Mouse (Mus musculus) stomach, embryonic 14.5 days (tissue): ENCODE results near the gene Ttl. TPM values are rescaled to one million over a fixed set of nuclear protein-coding genes. Genes with fewer than 3 reads are reported as not detected.

Source experiments
- ATAC-seq: fragments of 200-750 bp; cut with Nextera tagmentation; 2 replicates; pipeline ENCODE4 v1.8.0; 2017; ENCODE audit warnings: low read depth, moderate TSS enrichment; ENCODE audit not compliant: insufficient number of reproducible peaks, insufficient read depth, low FRiP score
- H3K27ac ChIP-seq: fragments of 300-500 bp; sonication (generic); 2 replicates; pipeline ENCODE4 v1.5.1; 2014; ENCODE audit warnings: mild to moderate bottlenecking, low read length, moderate library complexity, mixed read lengths
- H3K27me3 ChIP-seq: fragments of 300-500 bp; sonication (generic); 2 replicates; pipeline ENCODE4 v1.6.1; 2014; ENCODE audit warnings: low read length, control low read depth, mixed read lengths; ENCODE audit not compliant: control insufficient read depth, insufficient read depth
- H3K36me3 ChIP-seq: fragments of 300-500 bp; sonication (generic); 2 replicates; pipeline ENCODE4 v1.6.1; 2014; ENCODE audit warnings: mild to moderate bottlenecking, control low read depth, low read length, moderate library complexity, mixed read lengths; ENCODE audit not compliant: control insufficient read depth, insufficient read depth
- H3K4me1 ChIP-seq: fragments of 300-500 bp; sonication (generic); 2 replicates; pipeline ENCODE4 v1.6.1; 2014; ENCODE audit warnings: low read length, control low read depth, mixed read lengths; ENCODE audit not compliant: control insufficient read depth, insufficient read depth
- H3K4me2 ChIP-seq: fragments of 300-500 bp; sonication (generic); replicated peaks from 2 replicates; pipeline ENCODE4 v1.6.1; 2014; ENCODE audit warnings: low read depth, low read length, control low read depth
- H3K4me3 ChIP-seq: fragments of 300-500 bp; sonication (generic); 2 replicates; pipeline ENCODE4 v1.5.1; 2014; ENCODE audit warnings: low read depth, low read length, control low read depth
- H3K9ac ChIP-seq: fragments of 300-500 bp; sonication (generic); replicated peaks from 2 replicates; pipeline ENCODE4 v1.6.1; 2014; ENCODE audit warnings: low read depth, mild to moderate bottlenecking, control low read depth, low read length, moderate library complexity, mixed read lengths
- H3K9me3 ChIP-seq: fragments of 300-500 bp; sonication (generic); 2 replicates; pipeline ENCODE4 v1.6.1; 2016; ENCODE audit warnings: low read depth, low read length, control low read depth; ENCODE audit not compliant: control insufficient read depth
- WGBS: fragments of 180-500 bp; shearing (Covaris S2); extraction: QIAGEN DNeasy Blood & Tissue Kit; methylation state at CpG from one replicate; pipeline ENCODE4 v1.1.7; 2014; 5-methylcytosine and 5-hydroxymethylcytosine counted together
- polyA plus RNA-seq: library from polyadenylated mRNA; unstranded; fragments of >200 nt; fragmentation: Nextera tagmentation; extraction: Ambion mirVana; gene quantifications from 2 replicates; pipeline ENCODE4 v1.2.1, GENCODE M21; 2014

Ttl gene
- polyA plus RNA-seq, 1 experiment from 2014 or later, result 24.8 TPM

- peak overlapping the region; percentile 63; the same call in 1 of the 2 replicates for H3K27ac ChIP-seq
- H3K27me3 ChIP-seq, result no peaks in the 10 kb centered on the region
- H3K4me2 ChIP-seq, result no peak overlapping the region
- no peaks in the 10 kb centered on the region for H3K36me3 ChIP-seq
- no peak overlapping the region for H3K9ac ChIP-seq
- no peak overlapping the region for H3K4me3 ChIP-seq
- 75% methylated on average over 4 of the region's 4 CpGs for WGBS
- no peak for ATAC-seq
- H3K4me1 ChIP-seq, result no peaks in the 10 kb centered on the region
- H3K9me3 ChIP-seq, result no peaks in the 10 kb centered on the region
These were observed 18.9 kb upstream of the Ttl start for GRCm38 (mm10) chr2:129046846-129047196.

GRCm38 (mm10) chr2:129047811-129048210 lies 17.9 kb upstream of the Ttl start, which contains the start of gene Vinac1:
TSS of gene Vinac1 (minus strand) at chr2:129048172.
- Histone ChIP-seq H3K4me2 (no peak within 1 kb of the TSS), H3K36me3 (no peaks in the 10 kb centered on the region), H3K9ac (no peak within 1 kb of the TSS), H3K27me3 (no peaks in the 10 kb centered on the region), H3K4me3 (no peak within 1 kb of the TSS), H3K27ac (peak within 1 kb of the TSS; percentile 63; the same call in 1 of the 2 replicates), H3K9me3 (no peaks in the 10 kb centered on the region), H3K4me1 (no peaks in the 10 kb centered on the region)
- WGBS, result 82% methylated on average over 8 of the region's 8 CpGs
- ATAC-seq, result no peak

DNA sequence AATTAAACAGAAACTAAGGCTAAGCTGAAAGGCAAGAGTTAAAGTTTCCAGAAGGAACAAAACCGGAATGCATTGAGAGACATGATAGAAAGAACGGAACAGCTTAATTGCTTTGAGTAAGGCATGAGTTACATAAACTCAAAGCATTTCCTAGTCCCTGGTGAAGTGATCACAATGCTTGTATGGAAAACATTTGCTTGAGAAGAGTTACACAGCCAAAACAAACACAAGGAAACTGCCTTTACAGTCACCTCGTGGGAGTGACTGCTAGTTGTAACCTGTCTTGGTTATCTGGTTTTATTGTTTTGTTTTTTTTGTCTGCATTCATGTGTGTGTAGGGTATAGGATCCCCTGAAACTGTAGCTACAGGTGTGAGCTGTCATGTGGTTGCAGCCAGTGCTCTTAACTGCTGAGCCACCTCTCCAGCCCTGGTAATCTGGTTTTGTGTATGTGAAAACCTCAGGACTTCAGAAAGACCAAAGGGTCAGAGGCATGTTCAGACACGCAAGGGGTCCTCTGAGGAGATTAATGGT lies 13.2 kb upstream of the Ttl start:
- no peaks in the 10 kb centered on the region for H3K27me3 ChIP-seq
- no peak overlapping the region for H3K9ac ChIP-seq
- H3K4me1 ChIP-seq, result no peaks in the 10 kb centered on the region
- no peaks in the 10 kb centered on the region for H3K36me3 ChIP-seq
- 52% methylated on average over 4 of the region's 4 CpGs for WGBS
- H3K4me3 ChIP-seq, result no peak overlapping the region
- ATAC-seq, result no peak
- H3K27ac ChIP-seq, result no peak overlapping the region
- H3K9me3 ChIP-seq, result peaks cover 6% of the 10 kb centered on the region; the same call in 1 of the 2 replicates
- no peak overlapping the region for H3K4me2 ChIP-seq

GRCm38 (mm10) chr2:129055741-129056140 lies 10.0 kb upstream of the Ttl start:
- Histone ChIP-seq H3K9ac (no peak overlapping the region), H3K4me1 (no peaks in the 10 kb centered on the region), H3K4me2 (no peak overlapping the region), H3K36me3 (no peaks in the 10 kb centered on the region), H3K27ac (no peak overlapping the region), H3K27me3 (no peaks in the 10 kb centered on the region), H3K4me3 (no peak overlapping the region), H3K9me3 (peaks cover 15% of the 10 kb centered on the region; the same call in 1 of the 2 replicates)
- 78% methylated on average over 6 of the region's 6 CpGs for WGBS
- no peak for ATAC-seq

- Histone ChIP-seq H3K27me3 (no peaks in the 10 kb centered on the region), H3K36me3 (no peaks in the 10 kb centered on the region), H3K4me2 (no peak overlapping the region), H3K9me3 (peaks cover 15% of the 10 kb centered on the region; the same call in 1 of the 2 replicates), H3K9ac (no peak overlapping the region), H3K4me3 (no peak overlapping the region), H3K27ac (no peak overlapping the region), H3K4me1 (no peaks in the 10 kb centered on the region)
- no peak for ATAC-seq
- 52% methylated on average over 9 of the region's 9 CpGs for WGBS
These were observed 9.1 kb upstream of the Ttl start for GRCm38 (mm10) chr2:129056597-129056996.

DNA sequence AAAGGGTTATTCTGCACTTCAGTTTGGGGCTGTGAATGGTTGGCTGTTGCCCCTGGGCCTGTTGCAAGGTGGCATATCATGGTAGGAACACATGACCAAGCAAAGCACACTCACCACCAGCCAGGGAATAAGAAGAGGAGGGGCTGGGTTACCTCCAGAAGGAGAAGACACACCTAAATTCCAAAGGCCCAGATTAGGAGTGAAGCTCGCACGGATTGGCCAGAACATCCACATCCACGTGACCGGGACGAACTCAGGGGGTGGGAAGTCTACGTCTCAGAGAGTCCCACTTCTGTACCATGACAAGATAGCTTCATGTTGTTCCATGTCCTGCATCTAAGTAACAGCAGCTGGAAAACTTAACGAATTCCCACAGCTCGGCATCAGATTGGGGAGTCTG lies 8.5 kb upstream of the Ttl start:
- H3K36me3 ChIP-seq, result no peaks in the 10 kb centered on the region
- no peak overlapping the region for H3K9ac ChIP-seq
- 95% methylated on average over 8 of the region's 8 CpGs for WGBS
- no peak overlapping the region for H3K4me3 ChIP-seq
- peaks cover 15% of the 10 kb centered on the region; the same call in 1 of the 2 replicates for H3K9me3 ChIP-seq
- ATAC-seq, result no peak
- H3K4me1 ChIP-seq, result no peaks in the 10 kb centered on the region
- no peak overlapping the region for H3K4me2 ChIP-seq
- H3K27ac ChIP-seq, result no peak overlapping the region
- H3K27me3 ChIP-seq, result no peaks in the 10 kb centered on the region

- Histone ChIP-seq H3K9ac (no peak overlapping the region), H3K9me3 (peaks cover 15% of the 10 kb centered on the region; the same call in 1 of the 2 replicates), H3K4me1 (no peaks in the 10 kb centered on the region), H3K27ac (no peak overlapping the region), H3K4me2 (no peak overlapping the region), H3K27me3 (no peaks in the 10 kb centered on the region), H3K4me3 (no peak overlapping the region), H3K36me3 (no peaks in the 10 kb centered on the region)
- 87% methylated on average over 6 of the region's 6 CpGs for WGBS
- ATAC-seq, result no peak
These were observed 7.8 kb upstream of the Ttl start for GRCm38 (mm10) chr2:129057920-129058361.

- H3K9me3 ChIP-seq, result peaks cover 11% of the 10 kb centered on the region; the same call in 1 of the 2 replicates
- peaks cover 2% of the 10 kb centered on the region; the same call in 1 of the 2 replicates for H3K4me1 ChIP-seq
- no peaks in the 10 kb centered on the region for H3K36me3 ChIP-seq
- no peak overlapping the region for H3K27ac ChIP-seq
- ATAC-seq, result no peak
- 65% methylated on average over 10 of the region's 10 CpGs for WGBS
- no peak overlapping the region for H3K4me3 ChIP-seq
- H3K27me3 ChIP-seq, result no peaks in the 10 kb centered on the region
- no peak overlapping the region for H3K4me2 ChIP-seq
- no peak overlapping the region for H3K9ac ChIP-seq
These were observed 4.2 kb upstream of the Ttl start for GRCm38 (mm10) chr2:129061456-129062059.
